8 mouse cellular contexts compared by ENCODE assay signal in the genomic region with DNA sequence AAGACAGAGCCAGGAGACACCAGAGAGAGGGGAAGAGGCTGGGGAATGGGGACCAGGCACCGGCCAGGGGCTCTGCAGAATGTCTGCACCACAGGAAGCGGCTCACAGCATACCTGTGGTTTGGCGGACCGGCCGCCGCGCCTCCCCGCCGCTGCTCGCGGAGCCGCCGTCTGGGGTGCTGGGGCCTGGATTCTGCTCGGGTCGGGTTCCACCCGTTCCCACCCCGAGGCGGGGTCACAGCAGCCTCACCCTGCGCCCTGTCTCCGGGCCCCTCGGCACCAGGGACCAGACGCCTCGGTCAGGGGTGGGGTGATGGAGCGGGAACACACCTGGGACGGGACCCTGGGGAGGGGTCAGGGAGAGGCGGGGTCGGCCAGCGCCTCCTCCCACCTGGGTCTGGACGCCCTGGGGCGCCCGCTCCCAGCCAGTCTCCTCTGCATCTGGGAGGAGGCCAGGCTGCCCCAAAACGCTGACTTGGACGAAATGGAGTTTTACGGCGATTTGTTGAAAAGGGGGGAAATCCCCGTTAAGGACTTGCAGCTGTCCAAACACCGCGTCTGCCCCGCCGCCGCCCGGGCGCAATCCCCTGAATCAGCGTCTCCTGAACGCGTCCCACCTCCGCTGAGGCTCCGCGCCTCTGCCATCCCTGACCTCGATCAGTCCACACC. TPM values are rescaled to one million over a fixed set of nuclear protein-coding genes. Genes with fewer than 3 reads are reported as not detected.
DNase-seq lines count a peak whose midpoint lies in the region; ATAC-seq and TF ChIP-seq lines count a peak whose summit lies in the region.

No protein-coding gene starts in this region.

- H3K36me3 ChIP-seq in heart, embryonic 13.5 days, result no peaks in the 10 kb centered on the region
- H3K36me3 ChIP-seq in ES-E14 (ENCODE audit: control insufficient read depth, insufficient read depth, low read length, poor library complexity, severe bottlenecking), result no peaks in the 10 kb centered on the region

- in situ Hi-C loops in ES-E14 (cut with MboI; ENCODE audit: low sequenced_read_pairs in 2 of 2, unreplicated experiment in 2 of 2), result loop anchor here in 1 of 2 experiments (10.0 kb wide), 1 partner anchor 76 kb away; no protein-coding TSS in a partner anchor

- no peak for DNase-seq in heart, postnatal 14 days
- DNase-seq in ES-E14 (ENCODE audit: low read depth, low spot score), result no peak
- DNase-seq in mesoderm, embryonic 11.5 days (ENCODE audit: low read depth, low spot score), result peak; percentile 55
- DNase-seq in urinary bladder, adult 18-20 months (ENCODE audit: low spot score in 2 of 2), result no peak
- DNase-seq in layer of hippocampus, postnatal 10 days (ENCODE audit: low spot score in 2 of 2), result no peak

- H3K4me1 ChIP-seq in heart, embryonic 13.5 days, result peaks cover 32% of the 10 kb centered on the region
- H3K4me1 ChIP-seq in ES-E14 (ENCODE audit: control insufficient read depth in 2 of 2, insufficient read depth in 2 of 2, low read length in 2 of 2, poor library complexity in 1 of 2), result peaks cover 0 to 11% of the 10 kb centered on the region in 2 experiments; a peak in 1 of 4 replicates

- H3K4me3 ChIP-seq in heart, embryonic 13.5 days, result peak overlapping the region; percentile 47
- peak overlapping the region; percentile 62 to 64 for H3K4me3 ChIP-seq in ES-E14 (ENCODE audit: insufficient read depth in 1 of 2, low read depth in 1 of 2, low read length in 2 of 2, poor library complexity in 1 of 2, severe bottlenecking in 1 of 2)

- no peak for ATAC-seq in heart, embryonic 13.5 days (ENCODE audit: extremely low read depth, insufficient number of reproducible peaks, low FRiP score, low TSS enrichment)
- 0 out of 2 replicates have a peak, but pooled peaks have one; percentile 12 for ATAC-seq in granulocyte monocyte progenitor cell, adult 5-6 weeks (replicated peaks; ENCODE audit: poor library complexity, severe bottlenecking)
- ATAC-seq in frontal cortex, adult (ENCODE audit: low TSS enrichment), result no peak

- no peaks in the 10 kb centered on the region for H3K9me3 ChIP-seq in heart, embryonic 13.5 days
- H3K9me3 ChIP-seq in ES-E14 (ENCODE audit: control insufficient read depth, insufficient read depth, low read depth, low read length), result no peaks in the 10 kb centered on the region

- under 1% methylated on average over 48 of the region's 50 CpGs for WGBS in heart, embryonic 13.5 days

- peak overlapping the region; percentile 70 for H3K4me2 ChIP-seq in heart, embryonic 13.5 days

- no peak overlapping the region for H3K27ac ChIP-seq in heart, embryonic 13.5 days (replicated peaks)
- H3K27ac ChIP-seq in ES-E14 (ENCODE audit: insufficient read depth, low read depth, low read length, poor library complexity, severe bottlenecking), result no peak overlapping the region

- peak overlapping the region; percentile 58 for H3K9ac ChIP-seq in heart, embryonic 13.5 days
- peak overlapping the region; percentile 2; the same call in 1 of the 2 replicates for H3K9ac ChIP-seq in ES-E14 (ENCODE audit: insufficient read depth, low read depth, low read length, poor library complexity, severe bottlenecking)

- intact Hi-C loops in heart, postnatal 14 days (cut with DNase I), result loop anchor here (10.0 kb wide), 1 partner anchor 76 kb away; no protein-coding TSS in a partner anchor

- peaks cover 78% of the 10 kb centered on the region for H3K27me3 ChIP-seq in heart, embryonic 13.5 days (replicated peaks)

TF ChIP-seq in ES-E14, 5 proteins besides CTCF, POLR2A, EP300 and RAD21:
- TF ChIP-seq MAFK (IDR thresholded peaks at IDR 0.05; ENCODE audit: insufficient read depth, low read depth, low read length), result 0 out of 2 replicates have a peak, but pooled peaks have one; percentile 27
- no peak for TF ChIP-seq CHD2 (IDR thresholded peaks at IDR 0.05; ENCODE audit: low read depth, low read length)

RNA-seq across cellular contexts. Expression of a gene that starts 14.5 kb away (rescaled TPM):
- polyA plus RNA-seq in heart, embryonic 13.5 days (2015; fragmentation: Nextera tagmentation; extraction: Ambion mirVana), result 4.2 and 4.9 TPM in 2 replicates
- total RNA-seq in heart, postnatal 14 days (2021), result under 1 TPM; 0.79 to 0.85 TPM
- 3.7 and 3.8 TPM in 2 replicates for total RNA-seq in ES-E14 (2012; rRNA removed)
- not detected in 2 replicates for total RNA-seq in granulocyte monocyte progenitor cell, adult 5-6 weeks (2014; fragmentation: Nextera tagmentation)
- total RNA-seq in granulocyte monocyte progenitor cell, adult 5-6 weeks (2017), result not detected in 2 replicates
- 1 to 10 TPM; 1.6 to 3.6 TPM for total RNA-seq in layer of hippocampus, postnatal 10 days (2021)

RNA-seq across cellular contexts. Expression of a gene that starts 20.5 kb away (rescaled TPM):
- polyA plus RNA-seq in heart, embryonic 13.5 days (2015; fragmentation: Nextera tagmentation; extraction: Ambion mirVana), result 40.5 and 44.6 TPM in 2 replicates
- 10 to 100 TPM; 13.4 to 13.6 TPM for total RNA-seq in heart, postnatal 14 days (2021)
- total RNA-seq in ES-E14 (2012; rRNA removed), result 50.5 and 56.9 TPM in 2 replicates
- 24.9 and 33.4 TPM in 2 replicates for total RNA-seq in granulocyte monocyte progenitor cell, adult 5-6 weeks (2014; fragmentation: Nextera tagmentation)
- total RNA-seq in granulocyte monocyte progenitor cell, adult 5-6 weeks (2017), result 27.7 and 28.2 TPM in 2 replicates
- 10 to 100 TPM; 28.3 to 28.4 TPM for total RNA-seq in layer of hippocampus, postnatal 10 days (2021)

RNA-seq across cellular contexts. Expression of a gene that starts 24.4 kb away (rescaled TPM):
- polyA plus RNA-seq in heart, embryonic 13.5 days (2015; fragmentation: Nextera tagmentation; extraction: Ambion mirVana), result 1.7 and 2.4 TPM in 2 replicates
- total RNA-seq in heart, postnatal 14 days (2021), result under 1 TPM; 0.74 to 0.98 TPM
- total RNA-seq in ES-E14 (2012; rRNA removed), result 1.7 and 2.9 TPM in 2 replicates
- not detected in 2 replicates for total RNA-seq in granulocyte monocyte progenitor cell, adult 5-6 weeks (2014; fragmentation: Nextera tagmentation)
- not detected in 2 replicates for total RNA-seq in granulocyte monocyte progenitor cell, adult 5-6 weeks (2017)
- 1 to 10 TPM; 2.0 to 3.0 TPM for total RNA-seq in layer of hippocampus, postnatal 10 days (2021)

RNA-seq across cellular contexts. Expression of a gene that starts 38.9 kb away (rescaled TPM):
- 68.5 and 74.5 TPM in 2 replicates for polyA plus RNA-seq in heart, embryonic 13.5 days (2015; fragmentation: Nextera tagmentation; extraction: Ambion mirVana)
- 10 to 100 TPM; 45.6 to 49.3 TPM for total RNA-seq in heart, postnatal 14 days (2021)
- total RNA-seq in ES-E14 (2012; rRNA removed), result 54.8 and 54.9 TPM in 2 replicates
- 46.2 and 55.5 TPM in 2 replicates for total RNA-seq in granulocyte monocyte progenitor cell, adult 5-6 weeks (2014; fragmentation: Nextera tagmentation)
- total RNA-seq in granulocyte monocyte progenitor cell, adult 5-6 weeks (2017), result 48.4 and 54.8 TPM in 2 replicates
- 10 to 100 TPM; 94.9 to 95.2 TPM for total RNA-seq in layer of hippocampus, postnatal 10 days (2021)

RNA-seq across cellular contexts. Expression of a gene that starts 44.9 kb away (rescaled TPM):
- polyA plus RNA-seq in heart, embryonic 13.5 days (2015; fragmentation: Nextera tagmentation; extraction: Ambion mirVana), result 36.7 and 37.1 TPM in 2 replicates
- 100 to 1,000 TPM; 242 to 246 TPM for total RNA-seq in heart, postnatal 14 days (2021)
- total RNA-seq in ES-E14 (2012; rRNA removed), result 20.9 and 27.1 TPM in 2 replicates
- total RNA-seq in granulocyte monocyte progenitor cell, adult 5-6 weeks (2014; fragmentation: Nextera tagmentation), result 20.6 and 25.6 TPM in 2 replicates
- total RNA-seq in granulocyte monocyte progenitor cell, adult 5-6 weeks (2017), result 12.8 and 20.2 TPM in 2 replicates
- 100 to 1,000 TPM; 204 to 206 TPM for total RNA-seq in layer of hippocampus, postnatal 10 days (2021)
